Mouse (Mus musculus) cerebellum, adult 9-10 months (tissue): ENCODE results near the gene Tom1l2.

ENCODE experiments used
- DNase-seq: peaks from one replicate; pipeline ENCODE4 v3.0.0; 2022

The Tom1l2 gene

GRCm38 (mm10) chr11:60257696-60258095, 95.0 kb downstream of the Tom1l2 start:
- DNase-seq = no peak

GRCm38 (mm10) chr11:60256713-60257112, 96.0 kb downstream of the Tom1l2 start:
- DNase-seq = no peak

- peak; percentile 96 for DNase-seq
Observed at GRCm38 (mm10) chr11:60256176-60256681, 96.5 kb downstream of the Tom1l2 start.

- DNase-seq = no peak
Observed at GRCm38 (mm10) chr11:60255639-60256038, 97.1 kb downstream of the Tom1l2 start.

- DNase-seq = no peak
Observed at GRCm38 (mm10) chr11:60255181-60255580, 97.5 kb downstream of the Tom1l2 start.

GRCm38 (mm10) chr11:60254308-60254707, 98.4 kb downstream of the Tom1l2 start:
- DNase-seq = no peak

- DNase-seq = no peak
Observed at GRCm38 (mm10) chr11:60253546-60253945, 99.2 kb downstream of the Tom1l2 start.

- DNase-seq = peak; percentile 80
Observed at GRCm38 (mm10) chr11:60250971-60251643, 101.6 kb downstream of the Tom1l2 start.

- DNase-seq = no peak
Observed at GRCm38 (mm10) chr11:60249885-60250284, 102.8 kb downstream of the Tom1l2 start.

- DNase-seq = no peak
Observed at GRCm38 (mm10) chr11:60248596-60249404, 103.9 kb downstream of the Tom1l2 start.

- peak; percentile 82 for DNase-seq
Observed at GRCm38 (mm10) chr11:60247753-60248550, 104.8 kb downstream of the Tom1l2 start.

- DNase-seq = no peak
Observed at GRCm38 (mm10) chr11:60246077-60246476, 106.6 kb downstream of the Tom1l2 start.

- no peak for DNase-seq
Observed at GRCm38 (mm10) chr11:60244503-60245143, 108.1 kb downstream of the Tom1l2 start.

GRCm38 (mm10) chr11:60240509-60240908, 112.2 kb downstream of the Tom1l2 start:
- no peak for DNase-seq

GRCm38 (mm10) chr11:60235351-60235750, 117.4 kb downstream of the Tom1l2 start:
- no peak for DNase-seq

GRCm38 (mm10) chr11:60233235-60233634, 119.5 kb downstream of the Tom1l2 start:
- peak; percentile 82 for DNase-seq

GRCm38 (mm10) chr11:60232441-60233058, 120.2 kb downstream of the Tom1l2 start:
- DNase-seq = no peak

- DNase-seq = no peak
Observed at GRCm38 (mm10) chr11:60231951-60232350, 120.8 kb downstream of the Tom1l2 start.

GRCm38 (mm10) chr11:60231326-60231725, 121.4 kb downstream of the Tom1l2 start:
- DNase-seq = no peak

- DNase-seq = no peak
Observed at GRCm38 (mm10) chr11:60230512-60230911, 122.2 kb downstream of the Tom1l2 start.

GRCm38 (mm10) chr11:60229821-60230220, 122.9 kb downstream of the Tom1l2 start:
- DNase-seq = no peak

- DNase-seq = no peak
Observed at GRCm38 (mm10) chr11:60228525-60228924, 124.2 kb downstream of the Tom1l2 start.
